ENCODE assay signal across 1 mouse cellular context in genomic region chr6:115010304-115010703, GRCm38 (mm10).
TF ChIP-seq lines count a peak whose summit lies in the region.

No protein-coding gene starts in this region.

TF ChIP-seq in CH12.LX, 34 proteins besides CTCF, POLR2A, EP300 and RAD21 (continued from another document):
- TF ChIP-seq GABPA (IDR thresholded peaks at IDR 0.05; ENCODE audit: insufficient replicate concordance, low read depth, low read length): no peak
- 0 out of 2 replicates have a peak, but pooled peaks have one; percentile 19 for TF ChIP-seq TBP (conservative IDR thresholded peaks at IDR 0.05; ENCODE audit: low read depth, low read length)
- TF ChIP-seq SIN3A (IDR thresholded peaks at IDR 0.05; ENCODE audit: low read length): no peak
- TF ChIP-seq MAX (IDR thresholded peaks at IDR 0.05; ENCODE audit: low read length): peak; percentile 64
- peak; percentile 85 for TF ChIP-seq BHLHE40 (IDR thresholded peaks at IDR 0.05; ENCODE audit: low read depth, low read length)
- TF ChIP-seq POLR2AphosphoS2 (IDR thresholded peaks at IDR 0.05; ENCODE audit: low read depth, low read length): no peak
- TF ChIP-seq TCF12 (IDR thresholded peaks at IDR 0.05; ENCODE audit: low read depth, low read length): peak; percentile 94
- no peak for TF ChIP-seq MXI1 (IDR thresholded peaks at IDR 0.05; ENCODE audit: low read depth, low read length)
- TF ChIP-seq SMC3 (IDR thresholded peaks at IDR 0.05; ENCODE audit: low read depth, low read length): no peak; the same call in none of the 2 replicates
- TF ChIP-seq ZC3H11A (IDR thresholded peaks at IDR 0.05; ENCODE audit: low read depth, low read length): no peak
- peak; percentile 41; the same call in 1 of the 2 replicates for TF ChIP-seq MAZ (IDR thresholded peaks at IDR 0.05; ENCODE audit: low read depth, low read length)
- no peak for TF ChIP-seq ZNF384 (IDR thresholded peaks at IDR 0.05; ENCODE audit: low read depth, low read length)
- no peak for TF ChIP-seq HCFC1 (IDR thresholded peaks at IDR 0.05; ENCODE audit: low read depth, low read length)
